ENCODE assay signal across 9 mouse cellular contexts in the genomic region with DNA sequence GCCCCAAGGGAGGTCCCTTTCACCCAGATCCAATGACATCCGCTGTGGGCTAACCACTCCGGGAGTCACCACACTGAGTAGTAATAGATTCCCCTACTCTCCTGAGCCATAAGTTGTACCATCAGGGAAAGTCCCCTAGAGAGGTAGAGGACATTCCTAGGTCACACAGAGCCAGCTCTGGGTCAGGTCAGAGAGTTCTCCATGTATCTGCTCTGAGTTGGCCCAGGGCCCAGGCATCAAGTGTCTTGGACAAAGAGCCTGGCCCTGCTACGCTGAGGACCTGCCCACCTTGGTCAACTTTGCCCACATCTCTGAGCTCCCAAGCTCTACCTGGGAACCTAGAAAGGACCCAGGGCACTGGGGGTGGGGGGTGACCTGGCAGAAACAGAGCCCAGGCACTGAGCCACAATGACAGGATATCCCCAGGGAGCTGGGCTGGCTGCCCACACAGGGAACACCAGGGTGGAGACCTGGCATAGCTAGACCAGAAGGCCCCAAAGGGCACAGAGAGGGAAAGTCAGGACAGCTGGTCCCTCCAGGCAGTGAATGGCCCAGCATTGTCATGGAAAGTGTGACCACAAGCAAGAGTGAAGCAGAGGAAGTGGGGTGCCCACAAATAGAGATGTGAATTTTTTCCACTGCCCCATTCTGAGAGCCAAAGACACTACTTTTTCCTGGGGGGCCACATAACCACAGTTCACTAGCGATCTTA. TPM values are rescaled to one million over a fixed set of nuclear protein-coding genes. Genes with fewer than 3 reads are reported as not detected.
DNase-seq lines count a peak whose midpoint lies in the region; ATAC-seq and TF ChIP-seq lines count a peak whose summit lies in the region.
"Had no signal": no experiment of that assay in that cellular context is flagged by ENCODE, and none has a peak within 500 bp of the region (broad histone marks: within the 10 kb centered on the region; RNA-seq: fewer than 3 reads in every experiment).

No protein-coding gene starts in this region.

- H3K4me3 ChIP-seq in gastrocnemius, adult 2 months, result no peak overlapping the region
- no peak overlapping the region for H3K4me3 ChIP-seq in kidney, embryonic 15.5 days (replicated peaks)
- no peak overlapping the region for H3K4me3 ChIP-seq in left cerebral cortex, adult 2 months
- H3K4me3 ChIP-seq in hindbrain, embryonic 16.5 days (ENCODE audit: low read length), result no peak overlapping the region
- H3K4me3 ChIP-seq: limb, embryonic 15.5 days had no signal

- H3K27ac ChIP-seq in gastrocnemius, adult 2 months, result peak overlapping the region; percentile 83
- H3K27ac ChIP-seq in kidney, embryonic 15.5 days, result peak overlapping the region; percentile 64; the same call in 1 of the 2 replicates
- H3K27ac ChIP-seq in left cerebral cortex, adult 2 months, result no peak overlapping the region
- no peak overlapping the region for H3K27ac ChIP-seq in hindbrain, embryonic 16.5 days (ENCODE audit: low read depth, low read length)

- H3K36me3 ChIP-seq in kidney, embryonic 15.5 days, result no peaks in the 10 kb centered on the region
- H3K36me3 ChIP-seq in hindbrain, embryonic 16.5 days (ENCODE audit: control insufficient read depth, insufficient read depth, low read length), result no peaks in the 10 kb centered on the region
- H3K36me3 ChIP-seq: limb, embryonic 15.5 days had no signal

- 81% methylated on average over 4 of the region's 4 CpGs for WGBS in kidney, embryonic 15.5 days
- 91% methylated on average over 4 of the region's 4 CpGs for WGBS in hindbrain, embryonic 16.5 days

- H3K4me1 ChIP-seq in kidney, embryonic 15.5 days, result peaks cover 50% of the 10 kb centered on the region
- no peaks in the 10 kb centered on the region for H3K4me1 ChIP-seq in hindbrain, embryonic 16.5 days (ENCODE audit: control insufficient read depth, insufficient read depth, low read depth, low read length)

- no peak for TF ChIP-seq CTCF in gastrocnemius, adult 2 months (IDR thresholded peaks at IDR 0.05)
- no peak for TF ChIP-seq CTCF in left cerebral cortex, adult 2 months (IDR thresholded peaks at IDR 0.05)

- H3K9ac ChIP-seq in kidney, embryonic 15.5 days, result no peak overlapping the region
- no peak overlapping the region for H3K9ac ChIP-seq in hindbrain, embryonic 16.5 days (ENCODE audit: low read depth, low read length)
- H3K9ac ChIP-seq: limb, embryonic 15.5 days had no signal

- intact Hi-C loops in gastrocnemius, adult 2 months (cut with DNase I), result no loop called here
- intact Hi-C loops in left cerebral cortex, adult 2 months (cut with DNase I), result no loop called here

- H3K9me3 ChIP-seq in kidney, embryonic 15.5 days (replicated peaks), result no peaks in the 10 kb centered on the region
- H3K9me3 ChIP-seq in hindbrain, embryonic 16.5 days (ENCODE audit: control insufficient read depth, low read length), result no peaks in the 10 kb centered on the region
- H3K9me3 ChIP-seq: limb, embryonic 15.5 days had no signal

- peak; percentile 41 for DNase-seq in urinary bladder, postnatal 14 days (ENCODE audit: low spot score)
- no peak for DNase-seq in urinary bladder, adult 2 months (ENCODE audit: low spot score)
- peak; percentile 69 for DNase-seq in gastrocnemius, adult 2 months
- peak; percentile 54 for DNase-seq in skeletal muscle tissue, adult 2 months (ENCODE audit: low read depth, low spot score)
- DNase-seq in left cerebral cortex, adult 2 months (ENCODE audit: extremely low spot score in 1 of 2, low spot score in 2 of 2), result no peak
- no peak for DNase-seq in left cerebral cortex, adult 8-10 months (ENCODE audit: low spot score in 2 of 2)

- peak; percentile 27; the same call in 1 of the 2 replicates for ATAC-seq in kidney, embryonic 15.5 days (replicated peaks; ENCODE audit: low FRiP score)
- ATAC-seq in hindbrain, embryonic 16.5 days, result no peak

- no peak overlapping the region for H3K4me2 ChIP-seq in kidney, embryonic 15.5 days
- H3K4me2 ChIP-seq in hindbrain, embryonic 16.5 days (ENCODE audit: low read length), result no peak overlapping the region
- H3K4me2 ChIP-seq: limb, embryonic 15.5 days had no signal

- H3K27me3 ChIP-seq in kidney, embryonic 15.5 days, result no peaks in the 10 kb centered on the region
- no peaks in the 10 kb centered on the region for H3K27me3 ChIP-seq in hindbrain, embryonic 16.5 days (replicated peaks; ENCODE audit: control insufficient read depth, insufficient read depth, low read length)
- H3K27me3 ChIP-seq: limb, embryonic 15.5 days had no signal

RNA-seq across cellular contexts. Expression of gene Atp2a3, which starts 7.4 kb away (rescaled TPM):
- 24.7 and 35.1 TPM in 2 replicates for polyA plus RNA-seq in urinary bladder, adult 2 months (2012; rRNA removed)
- total RNA-seq in gastrocnemius, adult 2 months (2021), result 1 to 10 TPM; 5.1 to 6.2 TPM
- polyA plus RNA-seq in kidney, embryonic 15.5 days (2015; fragmentation: Nextera tagmentation; extraction: Ambion mirVana), result 4.2 and 5.7 TPM in 2 replicates
- total RNA-seq in left cerebral cortex, adult 2 months (2021), result 1 to 10 TPM; 6.9 to 7.0 TPM
- total RNA-seq in left cerebral cortex, adult 8-10 months (2022), result 1 to 10 TPM; 6.5 to 8.0 (median 7.1) TPM
- polyA plus RNA-seq in hindbrain, embryonic 16.5 days (2015; fragmentation: Nextera tagmentation; extraction: Ambion mirVana), result 1.8 and 2.3 TPM in 2 replicates

RNA-seq across cellular contexts. Expression of gene P2rx1, which starts 45.3 kb away (rescaled TPM):
- 542 and 648 TPM in 2 replicates for polyA plus RNA-seq in urinary bladder, adult 2 months (2012; rRNA removed)
- under 1 TPM; 0.15 to 0.56 TPM for total RNA-seq in gastrocnemius, adult 2 months (2021)
- 1.6 and 1.7 TPM in 2 replicates for polyA plus RNA-seq in kidney, embryonic 15.5 days (2015; fragmentation: Nextera tagmentation; extraction: Ambion mirVana)
- total RNA-seq in left cerebral cortex, adult 2 months (2021), result under 1 TPM; 0.20 to 0.40 TPM
- total RNA-seq in left cerebral cortex, adult 8-10 months (2022), result under 1 TPM; 0.21 to 0.89 (median 0.41) TPM
- 0.31 and 0.45 TPM in 2 replicates for polyA plus RNA-seq in hindbrain, embryonic 16.5 days (2015; fragmentation: Nextera tagmentation; extraction: Ambion mirVana)

Comparison
In these comparisons a context has a peak if more than half of its experiments do, and no peak if none do; other contexts are left out.
1. DNase-seq: peak in urinary bladder, postnatal 14 days (single experiment), gastrocnemius, adult 2 months (single experiment) and skeletal muscle tissue, adult 2 months (single experiment); none in urinary bladder, adult 2 months (single experiment), left cerebral cortex, adult 2 months (0 of 2) and left cerebral cortex, adult 8-10 months (0 of 2).
2. H3K27ac ChIP-seq: peak in gastrocnemius, adult 2 months (single experiment) and kidney, embryonic 15.5 days (single experiment); none in left cerebral cortex, adult 2 months (single experiment) and hindbrain, embryonic 16.5 days (single experiment).